Mouse (Mus musculus): Measurements from ENCODE around the gene Mtus2. TPM values are rescaled to one million over a fixed set of nuclear protein-coding genes. Genes with fewer than 3 reads are reported as not detected.

Mtus2 gene
- total RNA-seq, 1 experiment: 11.0 TPM

GRCm38 (mm10) chr5:147913241-147913842 is 43.8 kb upstream of the Mtus2 start:
- H3K4me1 ChIP-seq (ENCODE audit: control insufficient read depth in 2 of 2, insufficient read depth in 2 of 2, low read length in 2 of 2, poor library complexity in 1 of 2): peaks cover 0 to 13% of the 10 kb centered on the region in 2 experiments; a peak in 2 of 4 replicates
- no peaks in the 10 kb centered on the region for H3K36me3 ChIP-seq (ENCODE audit: control insufficient read depth, insufficient read depth, low read length, poor library complexity, severe bottlenecking)
- peak overlapping the region; percentile 38 to 44; a peak in 2 of 4 replicates for H3K4me3 ChIP-seq (ENCODE audit: insufficient read depth in 1 of 2, low read depth in 1 of 2, low read length in 2 of 2, poor library complexity in 1 of 2, severe bottlenecking in 1 of 2)
- no peak for DNase-seq (ENCODE audit: low read depth, low spot score)
- peak overlapping the region; percentile 59; the same call in 1 of the 2 replicates for H3K9ac ChIP-seq (ENCODE audit: insufficient read depth, low read depth, low read length, poor library complexity, severe bottlenecking)
- TF ChIP-seq HCFC1 (IDR thresholded peaks at IDR 0.05; ENCODE audit: borderline replicate concordance, insufficient read depth, low read length) (no peak), MAFK (IDR thresholded peaks at IDR 0.05; ENCODE audit: insufficient read depth, low read depth, low read length) (no peak), ZNF384 (IDR thresholded peaks at IDR 0.05; ENCODE audit: low read depth, low read length) (no peak), CHD2 (IDR thresholded peaks at IDR 0.05; ENCODE audit: low read depth, low read length) (no peak), ZC3H11A (IDR thresholded peaks at IDR 0.05; ENCODE audit: borderline replicate concordance, low read depth, low read length) (no peak)
- no peaks in the 10 kb centered on the region for H3K9me3 ChIP-seq (ENCODE audit: control insufficient read depth, insufficient read depth, low read depth, low read length)
- no peak overlapping the region for H3K27ac ChIP-seq (ENCODE audit: insufficient read depth, low read depth, low read length, poor library complexity, severe bottlenecking)
- in situ Hi-C loops (cut with MboI; ENCODE audit: low sequenced_read_pairs in 2 of 2, unreplicated experiment in 2 of 2): no loop called here

GRCm38 (mm10) chr5:147915038-147915566 is 42.0 kb upstream of the Mtus2 start:
- no peak overlapping the region for H3K9ac ChIP-seq (ENCODE audit: insufficient read depth, low read depth, low read length, poor library complexity, severe bottlenecking)
- H3K27ac ChIP-seq (ENCODE audit: insufficient read depth, low read depth, low read length, poor library complexity, severe bottlenecking): no peak overlapping the region
- H3K36me3 ChIP-seq (ENCODE audit: control insufficient read depth, insufficient read depth, low read length, poor library complexity, severe bottlenecking): no peaks in the 10 kb centered on the region
- no peaks in the 10 kb centered on the region for H3K9me3 ChIP-seq (ENCODE audit: control insufficient read depth, insufficient read depth, low read depth, low read length)
- in situ Hi-C loops (cut with MboI; ENCODE audit: low sequenced_read_pairs in 2 of 2, unreplicated experiment in 2 of 2): no loop called here
- DNase-seq (ENCODE audit: low read depth, low spot score): no peak
- no peak overlapping the region for H3K4me3 ChIP-seq (ENCODE audit: insufficient read depth in 1 of 2, low read depth in 1 of 2, low read length in 2 of 2, poor library complexity in 1 of 2, severe bottlenecking in 1 of 2)
- peaks cover 0 to 13% of the 10 kb centered on the region in 2 experiments; a peak in 2 of 4 replicates for H3K4me1 ChIP-seq (ENCODE audit: control insufficient read depth in 2 of 2, insufficient read depth in 2 of 2, low read length in 2 of 2, poor library complexity in 1 of 2)
- no peak for TF ChIP-seq ZNF384 (IDR thresholded peaks at IDR 0.05; ENCODE audit: low read depth, low read length)
- no peak for TF ChIP-seq ZC3H11A (IDR thresholded peaks at IDR 0.05; ENCODE audit: borderline replicate concordance, low read depth, low read length)
- no peak for TF ChIP-seq MAFK (IDR thresholded peaks at IDR 0.05; ENCODE audit: insufficient read depth, low read depth, low read length)
- no peak for TF ChIP-seq HCFC1 (IDR thresholded peaks at IDR 0.05; ENCODE audit: borderline replicate concordance, insufficient read depth, low read length)
- no peak for TF ChIP-seq CHD2 (IDR thresholded peaks at IDR 0.05; ENCODE audit: low read depth, low read length)

- Histone ChIP-seq H3K4me1 (ENCODE audit: control insufficient read depth in 2 of 2, insufficient read depth in 2 of 2, low read length in 2 of 2, poor library complexity in 1 of 2) (peaks cover 0 to 13% of the 10 kb centered on the region in 2 experiments; a peak in 2 of 4 replicates), H3K27ac (ENCODE audit: insufficient read depth, low read depth, low read length, poor library complexity, severe bottlenecking) (no peak overlapping the region)
Measured at GRCm38 (mm10) chr5:147916171-147916570, 40.9 kb upstream of the Mtus2 start.

GRCm38 (mm10) chr5:147918044-147918846 is 38.9 kb upstream of the Mtus2 start:
- no peak for DNase-seq (ENCODE audit: low read depth, low spot score)
- TF ChIP-seq ZNF384 (IDR thresholded peaks at IDR 0.05; ENCODE audit: low read depth, low read length) (no peak), CHD2 (IDR thresholded peaks at IDR 0.05; ENCODE audit: low read depth, low read length) (no peak)
- Histone ChIP-seq H3K4me1 (ENCODE audit: control insufficient read depth in 2 of 2, insufficient read depth in 2 of 2, low read length in 2 of 2, poor library complexity in 1 of 2) (peaks cover 0 to 10% of the 10 kb centered on the region in 2 experiments; a peak in 2 of 4 replicates), H3K27ac (ENCODE audit: insufficient read depth, low read depth, low read length, poor library complexity, severe bottlenecking) (no peak overlapping the region), H3K36me3 (ENCODE audit: control insufficient read depth, insufficient read depth, low read length, poor library complexity, severe bottlenecking) (no peaks in the 10 kb centered on the region), H3K9ac (ENCODE audit: insufficient read depth, low read depth, low read length, poor library complexity, severe bottlenecking) (no peak overlapping the region), H3K4me3 (ENCODE audit: insufficient read depth in 1 of 2, low read depth in 1 of 2, low read length in 2 of 2, poor library complexity in 1 of 2, severe bottlenecking in 1 of 2) (no peak overlapping the region), H3K9me3 (ENCODE audit: control insufficient read depth, insufficient read depth, low read depth, low read length) (no peaks in the 10 kb centered on the region)
- in situ Hi-C loops (cut with MboI; ENCODE audit: low sequenced_read_pairs in 2 of 2, unreplicated experiment in 2 of 2): no loop called here

More at GRCm38 (mm10) chr5:147916171-147916570, 40.9 kb upstream of the Mtus2 start:
- no peak for TF ChIP-seq ZC3H11A (IDR thresholded peaks at IDR 0.05; ENCODE audit: borderline replicate concordance, low read depth, low read length)
- in situ Hi-C loops (cut with MboI; ENCODE audit: low sequenced_read_pairs in 2 of 2, unreplicated experiment in 2 of 2): no loop called here
- Histone ChIP-seq H3K36me3 (ENCODE audit: control insufficient read depth, insufficient read depth, low read length, poor library complexity, severe bottlenecking) (no peaks in the 10 kb centered on the region), H3K4me3 (ENCODE audit: insufficient read depth in 1 of 2, low read depth in 1 of 2, low read length in 2 of 2, poor library complexity in 1 of 2, severe bottlenecking in 1 of 2) (no peak overlapping the region), H3K9me3 (ENCODE audit: control insufficient read depth, insufficient read depth, low read depth, low read length) (no peaks in the 10 kb centered on the region), H3K9ac (ENCODE audit: insufficient read depth, low read depth, low read length, poor library complexity, severe bottlenecking) (no peak overlapping the region)
- DNase-seq (ENCODE audit: low read depth, low spot score): no peak
